Mouse (Mus musculus) testis, postnatal 10 days (tissue): ENCODE results near the gene Wipi1.
"Not testable (repeated sequence)": the region's sequence is repeated elsewhere in the genome, so short reads cannot be mapped to it uniquely, and the experiment has no call there.

Experiments
- DNase-seq: peaks from one replicate; pipeline ENCODE4 v3.0.0; 2021; ENCODE audit warnings: low spot score

Gene Wipi1

DNA sequence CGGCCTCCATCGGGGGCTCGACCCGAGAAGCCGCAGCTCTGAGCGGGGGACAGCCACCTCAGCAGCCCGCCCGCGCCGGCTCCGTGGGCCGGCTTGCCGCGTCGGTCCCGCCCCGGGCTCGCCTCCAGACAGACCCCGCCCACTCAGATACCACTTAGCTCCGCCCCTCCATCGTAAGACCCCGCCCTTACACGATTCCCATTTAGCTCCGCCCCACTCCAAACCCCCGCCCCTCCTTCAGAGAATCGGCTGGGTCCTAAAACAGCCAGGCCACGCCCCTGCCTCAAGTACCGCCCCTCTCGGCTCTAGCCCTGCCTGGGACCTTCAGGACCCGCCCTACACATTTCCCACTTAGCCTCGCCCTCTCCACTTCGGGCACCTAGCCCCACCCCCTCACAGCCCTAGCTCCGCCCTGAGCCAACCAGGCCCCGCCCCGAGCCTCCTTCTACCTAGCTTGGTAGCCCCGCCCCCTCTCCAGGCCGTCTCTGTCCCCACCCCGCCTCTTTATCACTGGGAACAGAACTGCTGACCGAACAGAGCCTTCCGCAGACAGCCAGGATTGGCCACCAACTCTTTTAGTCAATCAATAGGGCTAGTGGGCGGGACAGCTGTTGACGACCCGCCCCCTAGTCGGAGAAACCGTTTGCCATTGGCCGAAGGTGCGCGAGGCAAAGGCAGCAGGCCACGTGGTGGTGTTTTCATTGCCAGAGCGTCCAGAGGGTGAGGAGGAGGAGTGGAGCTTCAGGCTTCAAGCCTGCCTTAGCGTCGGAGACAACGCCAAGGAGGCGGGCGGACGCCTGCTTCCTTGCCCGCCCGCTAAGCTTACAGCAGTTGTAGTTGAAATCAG lies at the start of gene Wipi1:
Wipi1 (minus strand) TSS at position 665 of the 847 bp plus-strand sequence.
- peak; percentile 100 for DNase-seq

DNA sequence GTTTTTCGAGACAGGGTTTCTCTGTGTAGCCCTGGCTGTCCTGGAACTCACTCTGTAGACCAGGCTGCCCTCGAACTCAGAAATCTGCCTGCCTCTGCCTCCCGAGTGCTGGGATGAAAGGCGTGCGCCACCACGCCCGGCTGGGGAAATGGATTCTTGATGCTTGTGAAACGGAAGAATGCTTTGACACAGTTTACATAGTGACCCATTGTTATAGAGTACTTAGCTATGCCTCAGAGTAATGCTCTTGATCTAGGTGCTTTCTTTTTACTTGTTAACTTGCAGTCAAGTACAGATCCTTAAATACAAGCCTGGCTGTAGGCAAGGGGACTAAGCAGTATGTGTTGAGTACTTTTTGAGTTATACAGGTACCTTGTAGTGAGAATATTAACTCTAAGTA lies 48.8 kb upstream of the Wipi1 start:
- DNase-seq = not testable (repeated sequence)

DNA sequence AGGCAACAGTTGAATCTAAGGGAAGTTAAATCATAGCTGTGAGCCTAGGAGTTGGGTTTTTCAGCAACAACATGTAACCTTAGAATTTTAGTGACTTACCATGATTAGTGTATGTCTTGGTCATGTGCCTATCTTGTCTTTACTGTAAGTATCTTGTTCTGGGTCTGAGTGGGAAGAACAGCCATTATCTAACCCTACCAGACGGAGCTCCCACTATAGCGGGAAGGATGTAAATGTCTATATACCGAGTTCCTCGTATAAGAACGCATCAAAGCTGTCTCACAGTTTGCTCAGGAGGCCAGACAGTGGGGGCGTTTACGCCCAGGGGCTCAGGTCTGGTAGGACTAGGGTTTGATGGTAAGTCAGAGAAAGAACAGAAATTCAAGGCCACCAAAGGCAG lies 44.5 kb upstream of the Wipi1 start:
- DNase-seq = no peak

DNA sequence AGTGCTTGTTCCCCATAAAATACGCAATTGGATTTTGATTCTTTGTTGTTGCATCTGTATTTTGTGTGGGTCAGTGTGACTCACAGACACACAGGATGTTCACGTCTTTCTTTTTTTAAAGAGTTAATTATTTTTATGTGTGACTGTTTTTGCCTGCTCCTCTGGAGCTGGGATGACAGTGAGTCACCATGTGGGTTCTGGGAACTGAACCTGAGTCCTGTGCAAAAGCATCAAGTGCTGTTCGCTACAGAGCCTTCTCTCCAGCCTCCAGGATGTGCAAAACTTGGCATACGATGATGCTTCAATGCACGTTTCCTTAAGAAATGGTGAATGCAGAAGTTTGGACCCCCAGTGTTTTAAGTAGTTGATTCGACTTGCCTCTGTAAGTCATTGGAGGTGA lies 42.8 kb upstream of the Wipi1 start:
- DNase-seq = no peak

DNA sequence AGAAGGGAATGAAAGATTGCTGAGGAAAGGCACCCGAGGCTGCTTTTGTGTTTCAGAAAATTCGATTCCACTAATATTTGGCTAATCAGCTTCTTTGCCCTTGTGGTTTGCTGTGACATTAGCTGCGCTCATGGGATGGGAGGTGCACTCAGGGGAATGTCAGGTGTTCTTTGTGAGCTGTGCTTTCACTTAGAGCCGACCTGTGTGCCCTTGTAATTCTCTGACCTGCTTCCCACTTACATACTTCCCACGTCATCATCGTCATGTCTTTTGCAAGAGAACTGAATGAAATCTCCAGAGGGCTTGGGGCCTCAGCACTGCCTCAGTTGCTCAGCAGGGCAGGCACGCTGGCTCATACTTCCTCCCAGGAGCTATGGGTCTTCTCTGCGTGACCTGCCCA lies 41.4 kb upstream of the Wipi1 start:
- no peak for DNase-seq

DNA sequence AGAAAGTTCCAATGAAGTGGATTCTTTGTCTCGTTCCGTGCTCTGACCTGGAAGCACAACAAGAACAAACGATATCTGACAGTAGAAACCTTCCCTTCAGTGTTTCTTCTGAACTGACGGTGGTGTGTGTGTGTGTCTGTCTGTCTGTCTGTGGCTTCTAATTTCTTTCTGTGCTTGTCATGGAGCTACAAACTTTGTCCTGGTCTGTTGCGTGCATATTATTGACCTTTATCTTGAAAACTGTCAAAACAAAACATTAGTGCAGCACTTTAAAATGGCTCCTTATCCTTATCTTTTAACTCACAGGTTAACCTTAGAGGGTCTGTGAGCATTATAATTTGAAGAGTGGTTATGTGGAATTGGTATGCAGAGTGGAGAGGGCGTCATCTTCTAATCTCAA lies 40.7 kb upstream of the Wipi1 start:
- DNase-seq = no peak

DNA sequence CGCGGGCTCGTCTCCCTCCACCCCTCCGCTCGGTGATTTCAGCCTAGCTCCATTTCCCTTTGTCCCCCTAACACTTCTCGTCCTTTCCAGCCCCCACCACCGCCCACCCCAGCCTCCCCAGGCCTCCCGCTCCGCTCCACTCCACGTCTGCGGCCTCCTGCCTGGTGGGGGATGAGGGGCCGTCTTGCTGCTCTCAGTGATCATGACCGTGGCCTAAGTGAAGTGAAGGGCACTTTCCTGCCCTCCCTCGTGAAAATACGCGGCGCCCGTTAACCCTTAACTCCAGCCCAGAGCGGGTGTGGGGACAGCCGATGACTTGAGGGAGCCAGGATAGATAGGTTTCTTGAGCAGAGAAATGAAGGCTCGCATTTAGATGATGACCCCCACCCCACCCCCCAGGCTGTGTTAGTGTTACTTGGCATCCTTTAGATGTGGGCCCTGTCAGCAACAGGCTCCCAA lies 39.8 kb upstream of the Wipi1 start:
- peak; percentile 60 for DNase-seq

DNA sequence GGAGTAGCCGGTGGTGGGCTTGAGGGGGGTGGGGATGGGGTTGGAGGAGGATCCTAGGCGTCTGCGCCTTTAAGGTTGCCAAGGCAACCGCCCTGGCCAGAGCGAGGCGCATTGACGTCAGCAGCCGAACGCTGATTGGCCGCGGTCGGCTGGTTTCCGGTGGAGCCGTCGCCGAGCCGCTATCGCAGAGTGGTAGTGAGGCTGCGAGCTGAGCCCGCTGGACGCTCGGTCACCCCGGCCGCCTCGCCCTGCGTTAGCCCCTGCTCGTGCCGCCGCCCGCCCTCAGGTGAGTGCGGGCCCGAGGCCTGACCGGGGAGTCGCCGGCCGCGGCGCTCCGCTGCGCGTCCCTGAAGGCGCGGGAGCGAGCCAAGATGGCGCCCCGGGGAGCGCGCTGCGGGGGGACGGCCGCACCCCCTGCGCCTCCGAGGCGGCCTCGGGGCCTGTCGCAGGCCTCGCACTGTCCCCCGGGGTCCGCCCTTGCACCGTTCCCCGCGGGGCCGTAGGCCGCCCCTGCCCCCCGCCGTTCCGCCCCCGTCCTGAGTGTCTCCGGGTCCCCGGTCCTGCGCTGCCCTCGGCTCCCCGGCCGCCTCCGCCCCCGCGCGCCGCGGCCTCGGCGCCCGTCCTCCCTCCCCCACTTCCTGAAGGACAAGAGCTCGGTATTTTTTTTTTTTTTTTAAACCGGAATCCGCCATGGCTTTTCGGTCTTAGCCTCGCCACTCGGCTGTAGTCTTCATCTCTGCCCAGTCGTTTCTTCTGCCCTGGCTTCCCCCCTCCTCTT lies 39.2 kb upstream of the Wipi1 start:
- peak; percentile 92 for DNase-seq

DNA sequence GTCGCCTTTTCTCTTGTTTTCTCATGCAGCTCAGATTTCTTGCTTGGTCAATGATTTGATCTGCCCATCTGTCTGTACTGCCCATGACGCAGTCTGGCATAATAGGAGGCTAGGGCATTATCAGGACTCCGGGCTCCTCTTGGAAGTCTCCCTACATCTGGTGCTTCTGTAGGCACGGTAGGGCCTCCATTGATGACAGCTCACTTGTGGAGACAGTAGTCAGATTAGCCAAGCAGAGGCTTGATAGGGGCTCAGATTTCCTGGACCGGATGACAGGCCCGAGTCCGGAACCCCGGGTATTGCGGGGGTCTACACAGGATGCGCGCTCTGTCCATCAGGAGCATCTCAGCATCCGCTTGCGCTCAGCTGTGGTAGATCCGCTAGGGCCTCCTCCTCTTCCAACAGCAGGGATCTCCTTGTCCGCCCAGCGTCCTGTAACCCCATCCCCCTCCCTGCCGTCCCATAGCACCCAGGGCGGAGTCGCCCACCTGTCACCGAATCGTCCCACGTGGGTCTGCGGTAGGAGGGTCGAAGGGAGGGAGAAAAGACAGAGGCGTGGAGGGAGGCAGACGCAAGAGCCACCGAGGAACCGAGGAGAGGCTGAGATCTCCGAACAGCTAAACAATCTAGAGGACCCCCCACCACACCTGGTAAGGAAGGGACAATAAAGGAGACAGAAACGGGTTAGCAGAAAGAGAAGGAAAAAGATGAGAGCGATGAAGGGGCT lies 38.4 kb upstream of the Wipi1 start:
- DNase-seq = peak; percentile 81

DNA sequence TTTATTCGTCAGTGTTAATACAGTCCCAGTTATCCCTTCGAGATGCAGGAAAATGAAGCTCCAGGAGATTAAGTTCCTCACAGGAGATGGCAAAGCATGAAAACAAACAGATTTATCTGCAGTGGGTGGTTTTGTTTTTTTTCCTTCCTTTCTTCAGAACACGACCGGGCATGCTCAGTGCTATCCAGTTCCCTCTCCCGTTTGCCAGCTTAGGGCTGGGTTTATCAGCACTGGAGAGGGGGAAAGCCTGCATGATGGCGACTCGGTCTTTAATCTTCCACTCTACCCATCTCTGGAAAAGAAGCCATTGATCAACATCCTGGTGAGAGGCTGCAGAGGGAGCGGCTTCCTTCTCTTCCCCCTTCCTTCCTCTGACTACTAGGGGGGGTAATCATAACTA lies 37.4 kb upstream of the Wipi1 start, which contains the start of gene Prkar1a:
Prkar1a (plus strand) TSS at position 200 of the 400 bp plus-strand sequence.
- DNase-seq = no peak

DNA sequence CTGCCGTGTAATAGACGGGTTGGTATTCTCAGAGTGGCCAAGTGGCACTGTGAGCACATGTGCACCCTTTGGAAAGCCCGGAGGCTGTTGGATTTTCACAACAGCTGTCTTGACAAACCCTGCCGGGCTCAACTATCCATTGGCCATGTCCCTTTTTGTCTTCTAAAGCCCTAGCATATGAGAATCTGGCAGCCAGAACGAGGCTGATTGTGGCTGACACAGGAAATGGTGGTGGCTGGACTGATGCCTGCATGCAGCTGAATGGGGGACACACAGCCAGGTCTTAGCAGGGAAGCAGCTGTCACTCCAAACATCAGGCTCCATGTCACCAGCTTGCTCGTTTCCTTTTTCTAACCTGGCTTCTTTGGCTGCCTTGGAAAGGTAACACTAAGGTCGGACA lies 36.7 kb upstream of the Wipi1 start:
- DNase-seq = no peak

DNA sequence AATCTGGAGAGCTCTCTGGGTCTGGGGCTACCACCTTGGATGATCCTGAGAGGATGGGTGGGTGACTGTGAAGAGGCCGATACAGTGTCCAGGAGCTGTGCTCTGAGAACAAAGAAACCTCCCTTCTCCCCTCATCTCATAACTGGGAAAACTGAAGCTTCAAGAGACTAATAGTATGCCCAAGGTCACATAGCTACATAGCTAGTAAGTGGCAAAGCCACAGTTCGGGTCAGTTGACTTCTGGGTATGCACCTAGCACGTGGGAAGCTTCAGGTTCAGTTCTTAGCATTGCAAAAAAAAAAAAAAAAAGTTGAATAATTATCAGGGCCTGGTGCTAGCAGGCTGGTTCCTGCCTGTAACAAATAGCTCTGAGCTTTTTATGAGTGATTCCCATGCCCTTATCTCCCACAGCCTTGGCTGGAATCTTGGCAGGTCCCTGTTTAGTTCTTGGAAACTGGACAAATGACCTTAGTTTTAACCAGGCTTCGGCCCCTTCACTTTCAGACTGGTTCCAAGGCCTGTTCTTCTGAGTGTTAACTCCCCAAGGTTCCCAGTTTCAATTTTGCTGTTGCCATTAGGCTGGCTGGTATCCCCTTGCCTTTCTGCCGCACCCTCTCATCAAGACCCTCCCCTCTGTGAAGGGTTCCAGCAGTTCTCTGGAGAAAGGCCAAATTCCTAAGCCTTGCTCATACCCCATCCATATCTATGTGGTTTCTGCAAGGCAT lies 29.9 kb upstream of the Wipi1 start:
- no peak for DNase-seq

DNA sequence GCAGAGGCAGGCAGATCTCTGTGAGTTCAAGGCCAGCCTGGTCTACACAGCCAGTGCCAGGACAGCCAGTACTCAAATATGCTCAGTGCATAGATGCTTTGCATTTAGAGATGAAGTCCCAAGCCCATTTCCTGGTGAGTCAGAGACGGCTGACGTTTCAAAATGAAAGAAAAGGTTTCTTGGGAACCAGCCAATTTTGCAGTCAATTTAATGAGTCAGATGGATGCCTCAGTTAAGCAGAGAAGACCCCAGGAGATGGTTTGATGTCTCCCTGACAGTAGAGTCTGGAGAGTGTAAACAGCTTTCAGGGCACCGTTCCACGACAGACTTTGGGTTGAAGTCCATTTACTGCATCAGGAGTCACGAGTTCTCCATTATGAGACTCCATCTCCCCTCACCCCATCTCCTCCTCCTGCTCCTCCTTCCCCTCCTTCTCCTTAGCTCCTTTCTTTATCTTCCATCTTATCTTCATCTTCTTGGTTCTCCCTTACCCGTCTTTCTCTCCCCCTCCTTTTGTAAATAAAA lies 24.2 kb upstream of the Wipi1 start:
- no peak for DNase-seq

DNA sequence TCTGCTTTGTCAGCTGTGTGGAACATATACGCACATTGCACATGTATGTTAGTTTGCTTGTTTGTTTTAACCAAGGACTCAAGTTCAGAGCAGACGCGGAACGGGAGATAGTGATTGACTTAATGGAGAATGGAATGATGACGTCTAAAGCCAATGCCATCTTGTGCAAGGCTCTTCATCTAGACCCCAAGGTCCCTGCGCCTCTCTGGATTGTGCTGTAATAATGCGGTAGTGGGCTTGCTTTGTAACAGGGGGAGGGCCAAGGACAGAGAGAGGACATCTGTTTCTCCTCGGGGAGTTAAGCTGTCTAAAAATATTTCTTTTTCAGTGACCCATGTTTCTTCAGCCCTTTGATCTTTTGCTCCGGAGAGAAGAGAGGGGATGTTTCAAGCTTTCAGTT lies 23.2 kb upstream of the Wipi1 start:
- no peak for DNase-seq

DNA sequence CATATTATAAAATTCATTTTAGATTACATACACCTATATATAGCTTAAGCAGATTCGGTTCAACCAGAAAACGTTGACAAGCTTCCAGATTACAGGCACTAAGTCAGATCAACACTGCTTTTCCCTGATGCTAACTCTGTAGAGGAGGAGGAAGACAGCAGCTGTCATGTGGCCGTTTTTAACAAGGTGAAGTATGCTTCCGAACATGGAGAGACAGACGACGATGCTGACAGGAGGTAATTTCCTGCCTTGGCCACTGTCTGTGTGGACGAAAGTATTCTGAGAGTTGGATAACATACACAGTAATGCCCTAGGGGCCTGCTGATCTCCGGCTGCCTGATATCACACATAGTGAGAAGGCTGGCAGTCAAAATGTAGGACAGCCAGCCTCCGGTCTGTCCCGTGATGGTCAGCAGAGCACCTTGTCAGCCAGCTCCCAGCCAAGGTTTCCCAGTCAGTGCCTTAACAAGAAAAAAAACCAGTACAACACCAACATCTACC lies 17.3 kb upstream of the Wipi1 start:
- DNase-seq = no peak

DNA sequence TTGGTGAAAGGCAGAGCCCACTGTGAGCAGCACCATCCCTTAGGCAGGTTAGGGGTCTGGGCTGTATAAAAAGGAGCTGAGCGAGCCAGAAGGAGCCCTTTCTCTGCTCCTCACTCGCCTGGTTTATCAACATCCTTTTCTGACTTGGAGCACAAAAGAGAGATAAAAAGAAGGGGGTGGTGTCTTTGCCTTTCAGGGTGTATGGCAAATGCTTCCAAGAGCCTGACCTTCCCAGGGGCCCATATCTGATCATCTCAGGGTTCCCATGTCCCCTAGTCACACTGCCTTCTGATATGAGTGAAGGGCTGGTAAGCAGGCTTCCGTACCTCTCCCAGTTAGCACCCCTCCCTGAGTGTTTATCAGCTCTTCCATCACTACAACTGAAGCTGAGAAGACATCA lies 16.3 kb upstream of the Wipi1 start:
- DNase-seq = no peak

DNA sequence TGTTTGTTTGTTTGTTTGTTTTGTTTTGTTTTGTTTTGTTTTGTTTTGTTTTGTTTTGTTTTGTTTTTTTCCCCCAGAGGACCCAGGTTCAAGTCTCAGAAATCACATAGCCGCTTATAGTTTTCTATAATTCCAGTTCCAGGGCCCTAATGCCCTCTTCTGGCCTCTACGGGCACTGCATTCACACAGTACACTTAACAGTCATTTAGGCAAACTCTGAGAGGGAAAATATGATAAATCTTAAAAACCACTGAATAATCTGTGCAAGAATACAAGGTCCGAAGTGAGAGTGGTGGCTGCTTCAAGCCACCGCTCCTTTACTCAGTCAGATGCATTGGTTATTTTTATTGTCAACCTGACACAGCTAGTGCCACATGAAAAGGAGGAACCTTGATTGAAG lies 15.9 kb upstream of the Wipi1 start:
- DNase-seq = no peak

DNA sequence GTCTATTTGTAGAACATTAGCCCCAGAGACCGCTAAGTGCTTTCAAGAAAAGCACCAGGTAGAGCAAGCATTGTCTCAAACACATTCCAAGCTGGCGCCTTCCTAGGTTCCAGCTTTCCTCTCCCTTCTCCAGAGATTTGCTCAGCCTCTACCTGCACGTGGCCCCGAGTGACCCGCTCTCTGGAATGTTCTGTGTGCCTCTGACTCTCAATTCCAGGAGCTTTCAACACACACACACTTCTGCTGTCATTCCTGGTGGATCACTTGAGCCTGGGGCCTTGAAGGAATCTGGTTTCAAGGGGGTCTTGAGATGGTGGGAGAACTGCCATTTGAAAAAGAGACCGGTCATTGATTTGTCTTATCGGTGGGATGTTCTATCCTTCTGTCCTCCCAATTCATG lies 11.5 kb upstream of the Wipi1 start:
- no peak for DNase-seq

DNA sequence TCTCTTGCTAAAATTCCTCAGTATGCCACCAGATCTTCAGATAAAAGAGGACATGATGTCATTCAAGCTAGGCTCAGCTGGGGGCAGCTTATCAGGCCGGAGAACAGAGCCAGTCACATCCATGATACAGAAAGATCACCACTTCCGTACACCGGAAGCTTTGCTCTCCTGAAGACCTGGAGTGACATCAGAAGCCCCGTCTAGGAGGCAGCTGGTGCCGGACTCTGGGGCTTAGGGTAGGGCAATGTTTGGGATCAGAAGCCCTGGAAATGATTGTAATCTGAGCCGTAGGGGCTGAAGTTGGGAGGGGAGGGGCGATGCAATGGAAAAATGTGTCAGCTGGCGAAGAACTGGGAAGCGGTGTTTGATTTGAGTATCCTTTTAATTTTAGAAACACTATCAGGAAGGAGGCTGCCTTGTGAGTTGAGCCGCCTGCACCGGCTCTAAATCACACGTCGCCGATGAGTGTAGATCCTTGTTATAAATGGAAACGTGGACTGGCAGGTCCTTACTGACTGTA lies 10.8 kb upstream of the Wipi1 start:
- no peak for DNase-seq

DNA sequence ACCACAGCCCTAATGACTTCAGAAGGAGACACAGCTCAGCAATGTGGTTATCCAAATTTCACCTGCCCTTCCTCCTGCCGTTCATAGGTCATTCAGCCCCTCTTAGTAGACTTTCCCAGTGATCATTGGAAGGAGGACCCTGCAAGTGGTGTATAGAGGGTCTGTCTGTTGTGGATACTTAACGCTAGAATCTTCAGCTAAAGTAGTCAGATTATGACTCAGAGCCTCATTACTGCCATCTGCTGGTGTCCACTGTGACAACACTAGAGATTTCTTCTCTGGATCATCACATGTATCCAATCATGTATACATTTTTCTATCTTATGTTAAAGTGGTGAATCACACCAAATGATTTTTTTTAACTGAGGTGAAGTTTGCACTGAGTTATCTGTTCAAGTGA lies 9.4 kb upstream of the Wipi1 start:
- peak; percentile 76 for DNase-seq

DNA sequence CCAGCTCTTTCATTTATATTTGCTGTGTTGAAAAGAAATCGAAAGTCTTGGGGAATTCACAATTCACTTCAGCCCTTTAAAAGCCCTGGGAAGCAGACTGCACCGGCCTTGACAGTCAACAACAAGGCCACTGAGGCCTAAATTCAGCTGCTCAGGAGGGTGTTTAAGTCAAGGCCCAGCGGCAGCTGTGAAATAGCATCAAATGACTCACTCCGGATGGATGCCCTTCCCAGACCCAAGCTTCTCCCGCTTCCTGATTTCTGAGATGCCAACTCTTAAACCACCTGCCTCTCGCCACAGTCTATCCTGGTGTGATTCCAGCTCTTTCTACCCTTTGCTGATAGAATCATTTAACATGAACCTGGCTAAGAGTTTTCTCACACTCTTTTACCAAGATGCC lies 8.6 kb upstream of the Wipi1 start:
- DNase-seq = no peak
